Mouse (Mus musculus): ENCODE results near the gene 9930111J21Rik1. TPM values are rescaled to one million over a fixed set of nuclear protein-coding genes. Genes with fewer than 3 reads are reported as not detected.

The 9930111J21Rik1 gene
- polyA plus RNA-seq (2017; shearing (Covaris generic)): 284 TPM

DNA sequence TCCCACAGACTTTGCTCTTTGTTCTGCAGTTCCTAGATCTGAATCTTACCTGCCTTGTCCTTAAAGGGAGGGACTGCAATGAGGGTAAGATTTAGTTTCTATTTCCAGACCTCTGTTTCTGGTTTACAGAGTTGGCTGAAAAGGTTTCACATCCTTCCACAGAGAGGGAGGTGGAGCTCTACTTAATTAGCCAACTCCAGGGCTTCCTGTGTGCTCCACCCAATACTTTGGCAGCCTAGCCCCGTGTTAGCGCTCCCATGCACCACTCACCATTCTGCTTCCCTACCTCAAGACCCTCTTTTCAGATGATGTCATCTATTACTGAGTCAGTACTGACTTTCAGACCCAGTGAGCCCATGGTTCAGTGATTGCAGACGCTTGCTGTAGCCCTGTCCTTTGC lies at the start of gene 9930111J21Rik1:
Gene 9930111J21Rik1 (minus strand): TSS at position 148 of the 400 bp plus-strand sequence.

DNA sequence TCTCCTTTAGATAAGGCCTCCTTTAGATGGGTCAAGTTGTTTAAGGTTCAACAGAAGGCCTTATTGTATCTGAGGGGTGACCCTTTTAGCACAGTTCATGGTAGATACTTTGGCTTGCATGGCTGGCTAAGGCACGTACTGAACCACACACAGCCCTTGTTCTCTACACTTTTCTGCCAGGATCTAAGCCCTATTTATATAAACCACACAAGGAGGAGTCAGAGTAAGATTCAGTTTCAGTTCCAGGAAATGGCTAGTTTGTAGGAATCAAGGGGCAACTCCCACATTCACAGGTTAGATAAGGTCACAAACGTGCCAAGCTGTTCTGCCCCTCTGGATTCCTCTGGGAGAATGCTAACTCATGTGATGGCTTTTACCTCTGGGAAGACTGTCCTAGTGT lies 14.8 kb upstream of the 9930111J21Rik1 start, which contains the start of gene Tgtp1:
Gene Tgtp1 (minus strand): TSS at position 155 of the 400 bp plus-strand sequence.

DNA sequence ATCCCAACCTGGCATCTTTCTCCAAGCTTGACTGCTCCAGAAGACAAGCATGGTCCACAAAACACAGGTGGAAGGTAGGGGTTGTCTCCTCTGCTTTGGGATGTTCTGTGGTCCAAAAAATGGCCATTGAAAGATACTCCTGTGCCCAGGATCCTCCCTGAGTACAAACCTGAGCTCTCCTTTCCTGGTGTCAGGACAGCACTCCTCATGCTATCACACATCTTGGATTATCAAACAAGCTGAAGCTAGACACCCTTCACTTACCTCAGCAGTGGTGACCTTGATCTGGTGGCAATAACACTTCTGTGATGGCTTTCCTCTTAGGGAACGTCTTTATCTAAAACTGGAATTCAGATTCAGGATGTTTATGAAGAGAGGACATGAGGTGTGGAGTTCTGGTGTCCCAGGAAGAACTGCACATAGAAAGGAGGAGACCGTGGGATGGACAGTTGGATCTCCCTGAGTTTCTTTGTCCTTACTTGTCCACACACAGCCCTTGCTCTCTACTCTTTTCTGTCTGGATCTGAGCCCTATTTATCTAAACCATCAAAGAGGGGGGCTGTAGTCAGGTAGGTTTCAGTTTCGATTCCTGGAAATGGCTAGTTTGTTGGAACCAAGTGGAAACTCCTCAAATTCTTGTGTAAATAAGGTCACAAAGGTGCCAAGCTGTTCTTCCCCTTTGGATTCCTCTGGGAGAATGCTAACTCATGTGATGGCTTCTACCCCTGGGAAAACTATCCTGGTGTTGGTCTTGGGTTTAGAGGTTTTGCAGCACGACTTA lies 12.7 kb upstream of the 9930111J21Rik1 start, which contains the start of gene Gm12185:
Gene Gm12185 (minus strand): TSS at position 487 of the 781 bp plus-strand sequence.

DNA sequence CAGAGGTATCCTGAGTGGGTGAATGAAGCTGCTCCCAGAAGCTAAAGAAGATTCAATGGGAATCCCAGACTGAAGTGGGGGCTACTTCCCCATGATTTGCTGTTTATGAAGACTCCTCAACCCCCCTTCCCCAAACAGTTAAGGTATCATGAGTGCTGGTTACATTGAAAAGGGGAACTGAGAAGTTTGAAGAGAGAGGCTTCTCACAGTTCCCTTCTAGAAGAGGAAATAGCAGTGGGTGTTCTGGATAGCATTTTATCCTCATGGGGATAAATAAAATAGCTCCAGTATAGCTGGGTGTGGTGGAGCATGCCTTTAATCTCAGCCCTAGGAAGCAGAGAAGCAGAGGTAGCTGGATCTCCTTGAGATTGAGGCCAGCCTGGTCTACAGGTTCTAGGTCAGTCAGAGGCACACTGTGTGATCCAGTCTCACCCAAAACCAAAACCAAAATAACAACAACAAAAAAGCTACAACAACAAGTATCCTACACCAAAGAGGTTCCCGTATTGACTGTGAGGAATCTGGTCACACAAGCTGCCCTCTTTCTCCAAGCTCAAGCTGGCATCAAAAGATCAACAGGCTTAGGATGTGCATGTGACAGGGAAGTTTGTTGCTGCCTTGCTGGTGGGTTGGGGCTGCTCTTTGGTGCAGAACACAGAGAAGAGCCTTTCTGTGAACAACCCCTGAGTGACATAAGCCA lies 808 bp downstream of the 9930111J21Rik1 start, which contains the start of gene Olfr56:
Gene Olfr56 (plus strand): TSS at position 650 of the 700 bp plus-strand sequence.

DNA sequence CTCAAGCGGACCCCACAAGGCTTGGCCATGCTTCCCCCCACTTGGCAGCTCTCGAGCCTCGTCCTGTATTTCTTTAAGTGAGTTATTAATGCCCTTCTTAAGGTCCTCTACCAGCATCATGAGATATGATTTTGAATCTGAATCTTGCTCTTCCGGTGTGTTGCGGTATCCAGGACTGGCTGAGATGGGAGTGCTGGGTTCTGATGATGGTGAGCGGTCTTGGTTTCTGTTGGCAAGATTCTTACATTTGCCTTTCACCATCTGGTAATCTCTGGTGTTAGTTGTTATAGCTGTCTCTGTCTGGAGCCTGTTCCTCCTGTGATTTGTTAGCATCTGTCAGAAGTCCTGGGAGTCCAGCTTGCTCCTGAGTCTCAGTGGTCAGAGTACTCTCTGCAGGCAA lies 33.1 kb downstream of the 9930111J21Rik1 start, which contains the start of gene Psme2b:
Gene Psme2b (minus strand): TSS at position 101 of the 400 bp plus-strand sequence.

DNA sequence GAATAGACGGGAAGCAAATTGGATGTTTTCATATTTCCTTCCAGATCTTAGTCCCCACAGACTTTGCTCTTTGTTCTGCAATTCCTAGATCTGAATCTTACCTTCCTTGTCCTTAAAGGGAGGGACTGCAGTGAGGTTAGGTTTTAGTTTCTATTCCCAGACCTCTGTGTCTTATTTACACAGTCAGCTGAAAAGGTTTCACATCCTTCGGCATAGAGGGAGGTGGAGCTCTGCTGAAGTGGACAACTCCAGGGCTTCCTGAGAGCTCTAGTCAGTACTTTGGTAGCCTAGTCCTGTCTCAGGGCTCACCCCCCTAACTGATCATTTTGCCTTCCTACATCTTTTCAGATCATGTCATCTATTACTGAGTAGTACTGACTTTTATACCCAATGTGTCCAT lies 77.2 kb downstream of the 9930111J21Rik1 start, which contains the start of gene Gm5431:
Gene Gm5431 (minus strand): TSS at position 194 of the 400 bp plus-strand sequence.

Other genes starting within 250 kb of the 9930111J21Rik1 start
- gene Rack1, start 179.1 kb downstream of the 9930111J21Rik1 start, polyA plus RNA-seq (2017; shearing (Covaris generic)): 978 TPM
- 2.3 TPM for gene Trim41, start 162.0 kb downstream of the 9930111J21Rik1 start, polyA plus RNA-seq (2017; shearing (Covaris generic))
- 0.45 TPM for gene Trim7, start 153.3 kb downstream of the 9930111J21Rik1 start, polyA plus RNA-seq (2017; shearing (Covaris generic))
- gene Gm12184, start 152.7 kb downstream of the 9930111J21Rik1 start, polyA plus RNA-seq (2017; shearing (Covaris generic)): 1.8 TPM
- 186 TPM for gene Irgm1, start 107.7 kb downstream of the 9930111J21Rik1 start, polyA plus RNA-seq (2017; shearing (Covaris generic))
- 1.9 TPM for gene Gm5431, start 77.2 kb downstream of the 9930111J21Rik1 start, polyA plus RNA-seq (2017; shearing (Covaris generic))
- gene Psme2b, start 33.2 kb downstream of the 9930111J21Rik1 start, polyA plus RNA-seq (2017; shearing (Covaris generic)): 278 TPM
- gene Olfr56, start 509 bp downstream of the 9930111J21Rik1 start, polyA plus RNA-seq (2017; shearing (Covaris generic)): 1.0 TPM
- 7.8 TPM for gene Gm12185, start 12.8 kb upstream of the 9930111J21Rik1 start, polyA plus RNA-seq (2017; shearing (Covaris generic))
- gene Tgtp1, start 14.8 kb upstream of the 9930111J21Rik1 start, polyA plus RNA-seq (2017; shearing (Covaris generic)): 292 TPM
- gene 9930111J21Rik2, start 71.8 kb upstream of the 9930111J21Rik1 start, polyA plus RNA-seq (2017; shearing (Covaris generic)): 161 TPM
- 361 TPM for gene Tgtp2, start 84.8 kb upstream of the 9930111J21Rik1 start, polyA plus RNA-seq (2017; shearing (Covaris generic))
- gene Ifi47, start 97.2 kb upstream of the 9930111J21Rik1 start, polyA plus RNA-seq (2017; shearing (Covaris generic)): 537 TPM
- gene Olfr1396, start 135.5 kb upstream of the 9930111J21Rik1 start, polyA plus RNA-seq (2017; shearing (Covaris generic)): not detected
- not detected for gene Olfr1395, start 162.9 kb upstream of the 9930111J21Rik1 start, polyA plus RNA-seq (2017; shearing (Covaris generic))
- not detected for gene Olfr1394, start 175.0 kb upstream of the 9930111J21Rik1 start, polyA plus RNA-seq (2017; shearing (Covaris generic))
- gene Btnl9, start 207.8 kb upstream of the 9930111J21Rik1 start, polyA plus RNA-seq (2017; shearing (Covaris generic)): not detected
- gene Zfp62, start 223.9 kb upstream of the 9930111J21Rik1 start, polyA plus RNA-seq (2017; shearing (Covaris generic)): 82.0 TPM

All from CD4-positive, CD25-positive, alpha-beta regulatory T cell, adult 9 weeks (primary cell).